Mouse (Mus musculus): ENCODE measurements around the gene Gnl2.

DNA sequence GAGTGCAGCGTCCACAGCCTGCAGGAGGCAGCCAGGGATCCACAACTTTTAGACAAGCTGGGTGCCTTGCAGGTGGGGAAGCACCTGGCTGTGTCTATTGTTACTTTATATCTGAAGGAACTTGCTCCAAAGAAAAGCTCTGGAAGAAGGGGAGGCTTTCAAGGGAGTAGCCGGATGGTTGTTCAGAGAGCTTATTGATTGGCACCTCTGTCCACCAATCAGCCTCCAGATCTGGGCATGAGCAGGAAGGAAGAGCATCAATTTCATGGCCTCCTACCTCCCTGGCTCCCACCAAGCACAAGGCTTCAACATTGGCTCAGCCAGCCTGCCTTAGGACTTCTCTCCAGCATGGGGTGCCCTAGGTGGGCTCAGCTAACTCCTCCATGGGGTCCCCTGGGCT lies 43.1 kb upstream of the Gnl2 start:
- TF ChIP-seq CTCF (IDR thresholded peaks at IDR 0.05; ENCODE audit: low read depth) (no peak), EP300 (IDR thresholded peaks at IDR 0.05; ENCODE audit: low read depth) (no peak)

All from liver, embryonic 14.5 days (tissue).